Mouse (Mus musculus): ENCODE measurements around the gene Eps15l1.

DNA sequence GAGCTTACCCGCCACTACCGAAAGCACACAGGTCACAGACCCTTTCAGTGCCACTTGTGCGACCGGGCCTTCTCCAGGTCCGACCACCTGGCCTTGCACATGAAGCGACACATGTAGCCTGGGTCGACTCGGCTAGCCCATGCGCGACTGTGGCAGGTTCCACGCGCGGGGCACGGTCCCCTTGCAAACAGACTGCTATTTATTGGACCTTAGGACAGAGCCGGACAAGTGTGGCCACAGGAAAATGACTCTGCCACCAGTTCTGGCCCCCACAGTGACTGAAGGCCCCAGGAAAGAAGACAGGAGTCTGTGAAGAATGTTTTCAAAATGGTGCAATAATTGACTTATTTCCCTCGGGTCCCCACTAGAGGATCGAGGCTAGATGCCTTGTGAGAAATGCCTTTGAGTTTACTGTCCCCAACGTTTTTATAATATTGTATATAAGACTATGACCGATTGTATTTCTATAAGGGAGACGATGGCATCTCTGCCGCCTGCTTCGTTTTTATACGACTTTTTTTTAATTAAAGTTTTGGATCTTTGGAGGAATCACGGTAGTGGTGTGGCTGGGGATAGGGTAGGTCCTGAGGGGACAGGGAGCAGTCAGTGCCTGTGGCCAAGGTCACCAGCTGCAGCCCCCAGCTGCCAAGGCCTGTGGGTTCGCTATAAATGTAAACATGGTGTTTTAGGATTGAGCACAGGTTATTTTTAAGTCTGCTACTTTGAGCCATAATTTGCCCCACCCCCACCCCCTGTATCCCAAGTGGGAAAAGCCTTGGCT, 100.3 kb downstream of the Eps15l1 start:
- TF ChIP-seq CTCF (IDR thresholded peaks at IDR 0.05; ENCODE audit: control insufficient read depth, insufficient read depth, insufficient replicate concordance, low read depth, low read length) = no peak
- no peak for TF ChIP-seq POLR2A (IDR thresholded peaks at IDR 0.05; ENCODE audit: control insufficient read depth, low read depth, low read length)

Measured in testis, adult 2 months (tissue).